Mouse (Mus musculus): ENCODE data around the gene Rasl11a.

DNA sequence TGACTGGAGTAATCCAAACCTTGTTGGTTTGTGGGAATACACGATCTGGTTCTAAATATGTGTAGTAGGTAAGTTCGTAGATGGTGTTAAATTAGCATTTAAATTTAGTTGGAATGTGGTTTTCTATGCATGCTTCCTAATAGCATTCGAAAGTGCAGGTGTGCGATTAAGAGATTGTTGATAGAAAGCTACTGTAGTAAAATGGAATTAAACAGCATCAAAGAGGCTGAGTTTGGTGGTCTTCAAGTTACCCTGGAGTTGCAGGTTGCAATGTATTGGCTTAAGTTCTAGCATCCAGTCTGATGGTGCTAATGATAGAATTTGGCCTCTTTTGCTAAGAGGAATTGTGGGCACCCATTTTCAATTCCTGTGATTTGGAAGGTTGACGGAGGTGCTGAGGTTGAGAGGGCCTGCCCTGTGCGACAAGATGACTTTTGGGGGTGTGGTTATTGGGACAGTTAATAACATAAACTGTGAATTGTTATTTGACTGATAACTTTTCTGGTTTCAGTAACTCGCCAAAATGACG is 11.1 kb upstream of the Rasl11a start:
- TF ChIP-seq CTCF (IDR thresholded peaks at IDR 0.05) (no peak), EP300 (IDR thresholded peaks at IDR 0.05) (no peak)

Measured in lung, postnatal 0 days (tissue).